Mouse (Mus musculus): ENCODE measurements around the gene N4bp1.

DNA sequence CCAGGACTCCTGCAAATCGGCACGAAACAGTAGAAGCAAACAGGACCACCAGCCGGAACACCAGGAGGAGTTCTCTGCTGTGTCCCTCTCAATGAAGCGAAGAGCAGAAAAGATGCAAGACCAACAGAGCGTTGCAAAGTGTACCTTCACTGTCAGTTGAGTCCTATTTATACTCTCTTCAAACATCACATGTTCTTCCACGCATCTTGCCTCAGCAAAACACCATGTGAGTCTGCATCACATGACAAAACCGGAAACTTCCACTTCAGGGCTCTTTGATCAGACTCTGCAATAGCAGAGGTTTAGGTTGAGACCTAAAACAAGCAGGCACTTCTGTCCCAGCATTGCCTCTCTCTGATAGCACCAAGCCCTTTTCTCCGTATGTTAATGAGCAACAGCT lies 26.1 kb upstream of the N4bp1 start:
- TF ChIP-seq CTCF (IDR thresholded peaks at IDR 0.05; ENCODE audit: low read depth) (no peak), EP300 (IDR thresholded peaks at IDR 0.05; ENCODE audit: low read depth) (no peak)

Measured in heart, postnatal 0 days (tissue).